Mouse (Mus musculus) testis, postnatal 14 days (tissue): Measurements from ENCODE around the gene Akr1c18.

ENCODE experiments used
- DNase-seq: peaks from one replicate; pipeline ENCODE4 v3.0.0; 2021; ENCODE audit warnings: low spot score

The Akr1c18 gene

DNA sequence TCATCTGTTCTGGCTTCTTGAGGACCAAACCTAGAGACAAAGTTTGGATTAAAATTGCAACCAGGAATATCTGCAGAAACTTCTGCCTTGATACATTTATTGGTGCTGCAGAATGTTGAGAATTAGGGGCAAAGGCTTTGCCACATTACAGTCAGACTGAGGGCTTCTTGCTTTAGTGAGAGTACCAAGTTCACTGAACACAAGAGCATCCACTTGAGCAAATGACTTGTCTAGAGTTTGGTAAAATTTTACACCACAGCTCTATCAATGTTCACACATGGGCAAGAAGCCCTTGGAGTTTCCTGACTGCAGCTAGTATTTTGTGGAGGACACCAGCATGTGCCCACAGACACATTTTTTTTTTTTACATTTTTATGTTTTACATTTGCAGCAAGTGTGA lies 47.7 kb downstream of the Akr1c18 start:
- DNase-seq, result no peak

DNA sequence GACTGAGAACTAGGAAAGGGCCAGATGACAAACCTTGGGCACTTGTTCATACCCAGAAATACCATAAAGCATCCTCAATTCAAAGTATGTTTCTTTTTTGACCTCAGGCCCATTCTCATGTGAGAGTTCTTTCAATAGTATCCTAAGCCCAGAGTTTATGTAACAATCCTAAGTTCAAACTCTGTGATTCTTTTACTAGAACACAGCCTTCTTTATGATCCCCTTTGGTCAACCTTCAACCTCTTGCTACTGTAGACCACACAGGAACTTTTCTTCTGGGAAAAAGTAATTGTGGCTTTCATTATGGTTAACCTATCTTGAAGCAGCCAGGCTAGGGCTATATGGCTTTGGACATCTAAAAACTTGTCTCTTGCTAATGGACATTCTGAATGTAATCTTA lies 48.8 kb downstream of the Akr1c18 start:
- DNase-seq, result no peak
